Mouse (Mus musculus): ENCODE measurements around the gene Lnx1.

GRCm38 (mm10) chr5:74593147-74593546 is 109.6 kb downstream of the Lnx1 start:
- TF ChIP-seq EP300 (IDR thresholded peaks at IDR 0.05; ENCODE audit: low read depth) = no peak
- TF ChIP-seq CTCF (IDR thresholded peaks at IDR 0.05; ENCODE audit: low read depth) = no peak
